Mouse (Mus musculus) olfactory bulb, adult 2 months (tissue): ENCODE data around the gene Entpd5.
"Not testable (repeated sequence)": the region's sequence is repeated elsewhere in the genome, so short reads cannot be mapped to it uniquely, and the experiment has no call there.

Experiments
- CTCF ChIP-seq: fragments of 200-500 bp; IDR thresholded peaks from 2 replicates; pipeline ENCODE4 v1.5.1; 2012; ENCODE audit warnings: low read depth, mild to moderate bottlenecking, low read length, moderate library complexity; ENCODE audit not compliant: insufficient read depth
- POLR2A ChIP-seq: fragments of 200-500 bp; IDR thresholded peaks from 2 replicates; pipeline ENCODE4 v1.6.1; 2012; ENCODE audit warnings: mild to moderate bottlenecking, low read depth, low read length, moderate library complexity; ENCODE audit not compliant: insufficient read depth

GRCm38 (mm10) chr12:84358699-84359098, 50.1 kb downstream of the Entpd5 start:
- TF ChIP-seq POLR2A, CTCF: not testable (repeated sequence)
